Mouse (Mus musculus): Measurements from ENCODE around the gene Cops2.

Gene Cops2

GRCm38 (mm10) chr2:125858521-125859280 is at the start of gene Cops2, which contains the start of gene Galk2:
Gene Cops2, minus strand, starts transcription at chr2:125859139.
Gene Galk2, plus strand, starts transcription at chr2:125859109.
- peak; percentile 97 for DNase-seq

GRCm38 (mm10) chr2:125907580-125908255 is 48.8 kb upstream of the Cops2 start:
- DNase-seq = no peak

GRCm38 (mm10) chr2:125906407-125907066 is 47.6 kb upstream of the Cops2 start:
- no peak for DNase-seq

GRCm38 (mm10) chr2:125901426-125901825 is 42.5 kb upstream of the Cops2 start:
- DNase-seq = no peak

- no peak for DNase-seq
Observed at GRCm38 (mm10) chr2:125900797-125901410, 42.0 kb upstream of the Cops2 start.

- no peak for DNase-seq
Observed at GRCm38 (mm10) chr2:125896355-125896754, 37.4 kb upstream of the Cops2 start.

- no peak for DNase-seq
Observed at GRCm38 (mm10) chr2:125895099-125895498, 36.2 kb upstream of the Cops2 start.

GRCm38 (mm10) chr2:125893096-125893495 is 34.2 kb upstream of the Cops2 start:
- DNase-seq = no peak

- no peak for DNase-seq
Observed at GRCm38 (mm10) chr2:125885891-125886576, 27.1 kb upstream of the Cops2 start.

GRCm38 (mm10) chr2:125870159-125870558 is 11.2 kb upstream of the Cops2 start:
- no peak for DNase-seq

GRCm38 (mm10) chr2:125868301-125868700 is 9.4 kb upstream of the Cops2 start:
- no peak for DNase-seq

- DNase-seq = peak; percentile 39
Observed at GRCm38 (mm10) chr2:125866058-125866740, 7.3 kb upstream of the Cops2 start.

GRCm38 (mm10) chr2:125865585-125865984 is 6.6 kb upstream of the Cops2 start:
- DNase-seq = no peak

- DNase-seq = no peak
Observed at GRCm38 (mm10) chr2:125864551-125864950, 5.6 kb upstream of the Cops2 start.

GRCm38 (mm10) chr2:125863799-125864198 is 4.9 kb upstream of the Cops2 start:
- no peak for DNase-seq

- no peak for DNase-seq
Observed at GRCm38 (mm10) chr2:125857707-125858106, 1.2 kb downstream of the Cops2 start.

- DNase-seq = no peak
Observed at GRCm38 (mm10) chr2:125851237-125851636, 7.7 kb downstream of the Cops2 start.

- DNase-seq = no peak
Observed at GRCm38 (mm10) chr2:125838708-125839284, 20.1 kb downstream of the Cops2 start.

GRCm38 (mm10) chr2:125838091-125838490 is 20.8 kb downstream of the Cops2 start:
- no peak for DNase-seq

GRCm38 (mm10) chr2:125829924-125830323 is 29.0 kb downstream of the Cops2 start:
- no peak for DNase-seq

- no peak for DNase-seq
Observed at GRCm38 (mm10) chr2:125827898-125828297, 31.0 kb downstream of the Cops2 start.

GRCm38 (mm10) chr2:125826201-125826600 is 32.7 kb downstream of the Cops2 start:
- peak; percentile 14 for DNase-seq

All from layer of hippocampus, adult 9-11 months (tissue).